Mouse (Mus musculus) limb, embryonic 13.5 days (tissue): ENCODE measurements around the gene Inhba. TPM values are rescaled to one million over a fixed set of nuclear protein-coding genes. Genes with fewer than 3 reads are reported as not detected.

Source experiments
- ATAC-seq: fragments of 200-750 bp; cut with Nextera tagmentation; 2 replicates; pipeline ENCODE4 v1.8.0; 2017; ENCODE audit warnings: low read depth, moderate number of reproducible peaks, moderate TSS enrichment; ENCODE audit not compliant: low FRiP score
- H3K27ac ChIP-seq: fragments of 300-500 bp; sonication (generic); 2 replicates; pipeline ENCODE4 v1.5.1; 2015; ENCODE audit warnings: inconsistent platforms, mild to moderate bottlenecking, moderate library complexity
- H3K27me3 ChIP-seq: fragments of 300-500 bp; sonication (generic); 2 replicates; pipeline ENCODE4 v1.6.1; 2015; ENCODE audit warnings: mild to moderate bottlenecking, inconsistent platforms
- H3K36me3 ChIP-seq: fragments of 300-500 bp; sonication (generic); 2 replicates; pipeline ENCODE4 v1.6.1; 2015; ENCODE audit warnings: inconsistent platforms, mild to moderate bottlenecking, moderate library complexity
- H3K4me1 ChIP-seq: fragments of 300-500 bp; sonication (generic); 2 replicates; pipeline ENCODE4 v1.6.1; 2015; ENCODE audit warnings: inconsistent platforms
- H3K4me2 ChIP-seq: fragments of 300-500 bp; sonication (generic); replicated peaks from 2 replicates; pipeline ENCODE4 v1.6.1; 2015; ENCODE audit warnings: inconsistent platforms, mild to moderate bottlenecking, moderate library complexity
- H3K4me3 ChIP-seq: fragments of 300-500 bp; sonication (generic); 2 replicates; pipeline ENCODE4 v1.5.1; 2015; ENCODE audit warnings: moderate library complexity, mild to moderate bottlenecking, inconsistent platforms
- H3K9ac ChIP-seq: fragments of 300-500 bp; sonication (generic); 2 replicates; pipeline ENCODE4 v1.6.1; 2015; ENCODE audit warnings: mild to moderate bottlenecking, inconsistent platforms
- H3K9me3 ChIP-seq: fragments of 300-500 bp; sonication (generic); 2 replicates; pipeline ENCODE4 v1.6.1; 2016; ENCODE audit warnings: inconsistent platforms
- WGBS: fragments of 180-500 bp; shearing (Covaris S2); methylation state at CpG from one replicate; pipeline ENCODE4 v1.1.7; 2015; 5-methylcytosine and 5-hydroxymethylcytosine counted together
- polyA plus RNA-seq: library from polyadenylated mRNA; unstranded; fragments of >200 nt; fragmentation: Nextera tagmentation; extraction: Ambion mirVana; gene quantifications from 2 replicates; pipeline ENCODE4 v1.2.1, GENCODE M21; 2015

Inhba gene
- polyA plus RNA-seq, result 13.8 and 15.8 TPM in 2 replicates

DNA sequence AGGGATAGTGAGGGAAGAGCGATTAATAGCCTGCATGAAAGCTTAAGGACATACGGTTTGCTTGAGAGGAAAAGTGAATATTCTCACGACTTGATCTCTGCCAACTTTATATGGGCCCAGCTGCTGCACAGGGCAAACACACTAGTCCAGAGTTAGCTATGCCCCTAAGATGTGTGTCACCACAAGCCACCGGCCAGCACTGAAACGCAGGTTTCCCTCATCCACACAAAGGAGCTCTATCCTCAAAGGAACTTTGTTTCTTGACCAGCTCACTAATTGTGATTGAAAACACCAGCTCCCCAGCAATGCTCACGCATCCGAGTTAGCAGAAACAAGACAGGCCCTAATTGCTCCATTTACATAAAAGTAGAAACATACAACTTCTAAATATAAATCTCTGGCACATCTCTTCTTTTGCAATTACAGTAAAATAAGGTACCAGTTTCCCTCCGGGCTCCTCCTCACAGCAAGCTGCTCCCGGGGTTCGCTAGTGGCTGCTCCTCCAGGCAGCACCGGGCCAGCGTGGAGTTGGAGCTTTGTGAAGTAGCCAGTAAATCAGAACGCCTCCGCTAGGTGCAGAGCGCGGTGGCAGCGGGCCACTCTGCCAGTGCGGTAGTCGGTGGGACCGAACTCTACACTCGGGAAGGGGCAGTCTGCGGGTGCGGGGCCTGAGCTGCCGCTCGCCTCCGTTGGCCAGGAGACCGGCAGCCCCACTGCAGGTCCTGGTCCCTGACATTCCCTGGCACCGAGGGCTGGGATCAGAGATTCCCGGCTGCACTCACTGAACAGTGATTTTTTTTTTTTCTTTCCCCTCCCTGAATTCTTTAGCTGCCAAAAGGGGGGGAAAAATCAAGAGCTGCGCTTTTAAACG is at the start of gene Inhba:
Gene Inhba, plus strand, starts transcription at position 480 of the 871 bp plus-strand sequence.
- Histone ChIP-seq H3K4me1 (peaks cover 40% of the 10 kb centered on the region), H3K36me3 (no peaks in the 10 kb centered on the region), H3K4me2 (peak within 1 kb of the TSS; percentile 85), H3K9me3 (no peaks in the 10 kb centered on the region), H3K27ac (0 out of 2 replicates have a peak within 1 kb of the TSS, but pooled peaks have one; percentile 11), H3K9ac (peak within 1 kb of the TSS; percentile 66), H3K4me3 (peak within 1 kb of the TSS; percentile 49), H3K27me3 (peaks cover 26% of the 10 kb centered on the region)
- WGBS, result 5% methylated on average over 31 of the region's 31 CpGs
- peak; percentile 59 for ATAC-seq

DNA sequence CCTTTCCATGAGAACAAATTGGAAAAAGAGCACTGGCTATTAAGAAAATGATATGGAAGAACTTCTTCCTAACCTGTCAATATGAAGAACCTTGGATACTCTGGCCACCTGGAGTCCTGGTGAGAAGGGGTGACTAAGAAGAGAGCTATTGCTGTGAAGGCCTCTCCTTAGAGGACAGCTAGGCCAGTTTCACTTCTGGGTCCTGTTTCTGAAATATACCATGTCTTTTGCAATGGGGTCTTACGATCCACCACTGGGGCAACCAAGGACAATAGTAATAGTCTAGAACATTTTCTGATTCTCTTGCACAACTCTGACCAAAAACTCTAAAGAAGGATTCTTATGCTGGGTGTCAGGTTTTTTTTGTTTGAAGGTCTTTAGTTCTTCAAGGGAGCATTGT is 35.1 kb upstream of the Inhba start:
- H3K36me3 ChIP-seq, result no peaks in the 10 kb centered on the region
- no peak overlapping the region for H3K4me2 ChIP-seq
- no peak overlapping the region for H3K27ac ChIP-seq
- no peaks in the 10 kb centered on the region for H3K4me1 ChIP-seq
- H3K4me3 ChIP-seq, result no peak overlapping the region
- WGBS, result 93% methylated on average over 1 of the region's 1 CpGs
- no peaks in the 10 kb centered on the region for H3K27me3 ChIP-seq
- no peak for ATAC-seq
- H3K9ac ChIP-seq, result no peak overlapping the region
- no peaks in the 10 kb centered on the region for H3K9me3 ChIP-seq

DNA sequence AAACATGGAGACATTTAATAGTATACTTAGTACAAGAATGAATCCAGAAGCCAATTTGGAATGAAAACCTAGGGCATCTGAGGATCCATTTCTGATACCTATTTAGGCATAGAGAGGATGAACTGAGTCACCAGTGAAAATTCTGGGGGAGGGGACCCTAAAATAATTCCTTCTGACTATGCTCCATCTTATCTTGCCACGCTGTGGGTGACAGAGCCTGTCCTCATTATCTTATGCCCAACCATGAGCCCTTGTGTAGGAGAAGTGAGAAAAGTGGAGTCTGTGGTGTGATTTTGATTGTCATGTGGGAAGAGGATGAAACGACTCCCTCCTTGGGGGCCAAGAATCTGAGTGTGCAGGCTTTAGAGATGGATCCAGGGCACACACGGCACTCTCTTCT is 32.1 kb upstream of the Inhba start:
- Histone ChIP-seq H3K27ac (no peak overlapping the region), H3K9ac (no peak overlapping the region), H3K27me3 (no peaks in the 10 kb centered on the region), H3K4me3 (no peak overlapping the region), H3K36me3 (no peaks in the 10 kb centered on the region), H3K9me3 (no peaks in the 10 kb centered on the region), H3K4me2 (no peak overlapping the region), H3K4me1 (no peaks in the 10 kb centered on the region)
- 79% methylated on average over 3 of the region's 3 CpGs for WGBS
- ATAC-seq, result no peak

DNA sequence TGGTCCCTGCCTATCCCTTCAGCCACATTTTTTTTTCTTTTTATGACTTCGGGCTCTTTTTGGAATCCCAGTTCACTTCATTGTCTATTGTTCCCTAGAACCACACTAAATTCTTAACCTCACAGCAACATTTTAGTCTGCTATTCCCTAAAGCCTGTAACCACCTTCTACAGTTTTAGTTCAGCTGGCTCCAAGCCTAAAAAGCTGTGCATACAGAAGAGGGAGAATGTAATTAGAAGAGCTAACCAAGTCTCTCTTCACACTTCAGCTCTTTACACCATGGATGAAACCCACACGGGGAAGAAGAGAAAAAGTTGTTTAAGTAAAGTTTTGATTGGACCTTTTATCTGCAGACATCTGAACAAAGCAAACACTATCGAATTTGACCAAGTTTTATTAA is 29.6 kb upstream of the Inhba start:
- no peaks in the 10 kb centered on the region for H3K4me1 ChIP-seq
- no peak overlapping the region for H3K27ac ChIP-seq
- no peaks in the 10 kb centered on the region for H3K27me3 ChIP-seq
- no peaks in the 10 kb centered on the region for H3K9me3 ChIP-seq
- 75% methylated on average over 3 of the region's 3 CpGs for WGBS
- H3K9ac ChIP-seq, result no peak overlapping the region
- H3K36me3 ChIP-seq, result no peaks in the 10 kb centered on the region
- no peak overlapping the region for H3K4me3 ChIP-seq
- H3K4me2 ChIP-seq, result no peak overlapping the region
- no peak for ATAC-seq

DNA sequence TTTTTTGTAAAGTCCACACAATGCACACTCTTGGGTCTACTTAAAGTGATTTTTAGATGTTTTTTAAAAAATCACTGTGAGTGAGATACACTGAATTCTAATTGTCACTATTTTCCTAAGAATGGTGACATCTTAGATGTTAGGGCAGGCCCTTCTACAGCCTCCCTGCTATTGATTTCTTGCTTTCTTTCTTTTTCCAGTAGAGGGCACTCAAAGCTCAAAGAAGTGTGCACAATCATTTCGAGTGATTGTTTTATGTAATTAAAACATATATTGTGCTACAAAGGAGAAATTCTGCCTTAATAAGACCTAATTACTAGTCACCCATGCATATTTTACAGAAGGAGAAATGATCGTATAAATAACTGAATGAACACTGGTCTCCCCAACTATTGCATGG is 25.9 kb upstream of the Inhba start:
- no peak overlapping the region for H3K27ac ChIP-seq
- no peak overlapping the region for H3K4me3 ChIP-seq
- no peaks in the 10 kb centered on the region for H3K27me3 ChIP-seq
- no peaks in the 10 kb centered on the region for H3K4me1 ChIP-seq
- no peak overlapping the region for H3K4me2 ChIP-seq
- WGBS, result 72% methylated on average over 2 of the region's 2 CpGs
- no peaks in the 10 kb centered on the region for H3K36me3 ChIP-seq
- H3K9ac ChIP-seq, result no peak overlapping the region
- ATAC-seq, result no peak
- no peaks in the 10 kb centered on the region for H3K9me3 ChIP-seq

DNA sequence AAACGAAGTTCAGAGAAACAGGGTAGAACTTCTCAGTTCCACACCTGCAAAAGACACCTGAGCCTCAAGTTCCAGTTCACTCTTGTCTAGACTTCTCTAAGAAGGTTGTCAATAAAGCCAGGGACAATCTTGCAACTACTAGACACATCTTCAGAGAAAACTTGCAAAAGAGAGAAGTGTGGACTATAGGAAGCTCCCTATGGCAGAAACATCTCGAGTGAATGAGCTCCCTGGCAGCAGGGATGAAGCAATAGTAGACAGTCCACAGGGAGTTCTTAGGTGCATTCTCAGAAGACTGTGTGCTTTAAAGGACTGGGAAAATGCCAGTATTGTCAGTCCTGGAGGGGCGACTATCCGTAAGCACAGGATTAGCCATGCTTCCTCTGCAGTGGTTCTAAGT is 25.5 kb upstream of the Inhba start:
- H3K27me3 ChIP-seq, result no peaks in the 10 kb centered on the region
- H3K36me3 ChIP-seq, result no peaks in the 10 kb centered on the region
- no peaks in the 10 kb centered on the region for H3K4me1 ChIP-seq
- H3K9me3 ChIP-seq, result no peaks in the 10 kb centered on the region
- WGBS, result 87% methylated on average over 4 of the region's 4 CpGs
- no peak overlapping the region for H3K27ac ChIP-seq
- ATAC-seq, result no peak
- H3K4me2 ChIP-seq, result no peak overlapping the region
- no peak overlapping the region for H3K4me3 ChIP-seq
- H3K9ac ChIP-seq, result no peak overlapping the region

DNA sequence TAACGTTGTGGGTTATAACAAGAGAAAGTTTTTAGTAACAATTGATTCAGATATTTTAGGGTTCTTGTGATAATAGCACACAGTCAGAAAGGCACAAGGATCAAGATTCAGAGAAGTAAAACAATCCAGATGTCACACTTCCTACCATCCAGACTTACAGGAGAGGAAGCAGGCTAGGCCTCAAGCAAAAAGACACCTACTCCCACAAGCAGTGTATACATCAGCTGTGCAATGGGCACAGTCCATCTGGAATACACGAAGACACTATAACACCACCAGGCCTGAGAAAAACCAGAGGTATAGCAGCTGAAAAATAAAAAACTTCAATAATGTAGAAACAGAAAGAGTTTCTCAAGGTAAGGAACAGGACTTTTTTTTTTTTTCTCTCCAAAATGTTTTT is 16.3 kb upstream of the Inhba start:
- H3K4me2 ChIP-seq, result no peak overlapping the region
- H3K4me1 ChIP-seq, result no peaks in the 10 kb centered on the region
- no peak overlapping the region for H3K9ac ChIP-seq
- no peaks in the 10 kb centered on the region for H3K27me3 ChIP-seq
- ATAC-seq, result no peak
- H3K36me3 ChIP-seq, result no peaks in the 10 kb centered on the region
- 71% methylated on average over 2 of the region's 2 CpGs for WGBS
- no peak overlapping the region for H3K27ac ChIP-seq
- H3K9me3 ChIP-seq, result no peaks in the 10 kb centered on the region
- H3K4me3 ChIP-seq, result no peak overlapping the region

DNA sequence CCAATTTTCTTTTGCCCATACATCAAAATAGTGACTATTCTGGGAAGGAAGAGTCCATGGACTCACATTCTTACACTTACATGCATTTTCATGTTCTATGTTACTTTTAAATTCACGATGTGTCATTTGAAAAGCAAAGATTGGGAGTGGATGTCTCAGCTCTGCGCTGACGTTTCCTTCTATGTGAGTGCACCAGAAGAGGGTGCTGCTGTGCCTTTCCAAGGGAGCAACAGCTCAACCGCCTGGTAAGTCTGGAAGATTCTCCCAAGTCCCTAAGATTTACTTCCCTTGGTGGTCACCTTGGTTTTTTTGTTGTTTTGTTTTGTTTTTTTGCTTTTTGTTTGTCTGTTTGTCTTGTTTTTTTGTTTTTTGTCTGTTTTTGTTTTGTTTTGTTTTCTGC is 6.1 kb upstream of the Inhba start:
- H3K27me3 ChIP-seq, result peaks cover 10% of the 10 kb centered on the region
- H3K36me3 ChIP-seq, result no peaks in the 10 kb centered on the region
- 7% methylated on average over 4 of the region's 4 CpGs for WGBS
- no peak overlapping the region for H3K27ac ChIP-seq
- no peak for ATAC-seq
- no peak overlapping the region for H3K4me3 ChIP-seq
- H3K9me3 ChIP-seq, result no peaks in the 10 kb centered on the region
- no peak overlapping the region for H3K4me2 ChIP-seq
- no peak overlapping the region for H3K9ac ChIP-seq
- H3K4me1 ChIP-seq, result peaks cover 11% of the 10 kb centered on the region

DNA sequence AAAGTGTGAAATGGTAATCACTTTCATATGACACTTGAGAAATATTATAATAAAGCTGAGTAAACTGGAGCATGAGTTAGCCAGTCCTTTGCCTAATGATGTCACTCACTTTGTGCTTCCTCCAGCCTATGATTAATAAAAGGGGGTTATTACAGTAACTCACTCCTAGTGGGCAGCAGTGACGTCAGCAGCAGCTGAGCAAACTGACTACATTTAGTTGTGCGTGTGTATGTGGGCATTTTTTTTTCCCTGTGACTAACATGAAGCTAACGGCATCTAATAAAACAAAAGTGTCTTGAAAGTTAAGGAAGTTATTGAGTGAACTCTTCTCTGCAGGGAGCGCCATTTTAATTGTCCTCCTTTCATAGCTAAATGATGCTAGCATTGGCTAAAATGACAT is 3.9 kb upstream of the Inhba start:
- peaks cover 29% of the 10 kb centered on the region for H3K4me1 ChIP-seq
- WGBS, result 39% methylated on average over 4 of the region's 4 CpGs
- no peak for ATAC-seq
- no peak overlapping the region for H3K9ac ChIP-seq
- no peak overlapping the region for H3K4me2 ChIP-seq
- H3K27me3 ChIP-seq, result peaks cover 13% of the 10 kb centered on the region
- H3K36me3 ChIP-seq, result no peaks in the 10 kb centered on the region
- no peak overlapping the region for H3K4me3 ChIP-seq
- no peak overlapping the region for H3K27ac ChIP-seq
- H3K9me3 ChIP-seq, result no peaks in the 10 kb centered on the region

DNA sequence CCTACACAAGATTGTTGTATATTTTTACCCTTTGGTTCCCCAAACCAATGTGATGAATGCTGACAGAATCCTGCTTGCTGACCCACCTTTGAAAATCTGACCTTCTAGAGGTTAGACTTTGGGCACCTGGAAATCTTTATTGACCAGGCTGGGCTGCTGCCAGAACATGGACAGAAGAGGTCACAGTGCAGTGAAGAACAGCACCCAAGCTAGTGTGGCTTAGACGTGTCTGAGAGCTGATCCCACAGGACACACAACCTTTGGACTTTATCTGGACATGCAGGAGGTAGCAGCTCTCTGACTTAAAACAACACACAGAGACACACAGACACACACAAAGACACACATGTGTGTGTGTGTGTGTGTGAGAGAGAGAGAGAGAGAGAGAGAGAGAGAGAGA is 3.3 kb upstream of the Inhba start:
- H3K9me3 ChIP-seq, result no peaks in the 10 kb centered on the region
- H3K4me3 ChIP-seq, result no peak overlapping the region
- H3K36me3 ChIP-seq, result no peaks in the 10 kb centered on the region
- no peak overlapping the region for H3K4me2 ChIP-seq
- 48% methylated on average over 1 of the region's 1 CpGs for WGBS
- no peak overlapping the region for H3K27ac ChIP-seq
- H3K4me1 ChIP-seq, result peaks cover 35% of the 10 kb centered on the region
- peaks cover 13% of the 10 kb centered on the region for H3K27me3 ChIP-seq
- H3K9ac ChIP-seq, result no peak overlapping the region
- ATAC-seq, result no peak

DNA sequence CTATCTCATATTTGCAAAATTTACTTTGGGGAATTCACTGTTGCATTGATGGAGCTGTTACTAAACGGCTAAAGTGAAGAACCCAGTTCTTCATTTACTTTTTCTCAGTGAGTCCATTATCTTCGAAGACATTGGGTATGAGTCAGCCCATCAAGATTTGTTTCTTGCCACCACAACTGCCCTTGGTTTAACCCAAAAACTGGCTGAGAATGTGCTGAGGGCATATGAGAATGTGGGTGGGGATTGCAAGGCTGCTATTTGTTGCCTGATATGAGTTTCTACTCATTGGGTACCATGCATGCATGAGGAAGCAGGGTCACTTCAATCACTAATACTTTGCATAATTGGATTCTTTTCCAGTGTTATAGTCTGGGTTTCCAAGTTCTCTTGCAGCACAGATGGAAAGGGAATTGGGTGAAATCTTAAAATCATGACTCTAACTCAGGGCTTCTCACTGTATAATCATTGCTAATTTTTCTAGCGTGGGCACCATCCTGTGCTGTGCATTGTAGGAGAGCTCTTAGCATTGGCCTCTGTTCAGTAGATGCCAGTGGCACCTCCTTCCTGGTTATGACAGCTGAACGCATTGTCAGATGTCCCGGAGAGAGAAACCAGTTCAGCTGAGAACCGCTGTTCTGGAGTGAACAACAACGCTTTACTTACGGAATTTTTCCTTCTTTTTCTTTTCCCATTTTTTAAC is 1.7 kb upstream of the Inhba start:
- no peaks in the 10 kb centered on the region for H3K36me3 ChIP-seq
- H3K27me3 ChIP-seq, result peaks cover 15% of the 10 kb centered on the region
- peaks cover 40% of the 10 kb centered on the region for H3K4me1 ChIP-seq
- H3K9ac ChIP-seq, result no peak overlapping the region
- WGBS, result 91% methylated on average over 8 of the region's 8 CpGs
- no peaks in the 10 kb centered on the region for H3K9me3 ChIP-seq
- ATAC-seq, result no peak
- no peak overlapping the region for H3K4me3 ChIP-seq
- no peak overlapping the region for H3K4me2 ChIP-seq
- H3K27ac ChIP-seq, result no peak overlapping the region

DNA sequence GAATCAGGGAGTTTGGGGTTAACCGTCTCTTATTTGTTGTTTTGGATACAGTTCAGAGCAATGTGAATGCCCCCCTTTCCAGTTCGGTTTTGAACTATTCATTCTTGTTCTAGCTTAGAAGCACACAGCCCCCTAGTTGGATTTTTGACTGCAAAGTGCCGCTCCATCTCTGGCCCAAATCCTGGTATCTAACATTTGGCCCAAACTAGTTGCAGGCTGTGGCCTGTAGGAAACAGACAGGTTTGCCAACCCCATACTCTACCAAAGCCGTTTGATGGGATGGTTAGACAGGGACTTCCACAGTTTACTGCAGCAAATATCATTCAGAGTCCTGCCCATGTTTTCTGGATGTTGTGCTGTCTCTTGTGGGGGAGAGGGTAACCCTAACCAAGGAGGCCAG is 1.1 kb upstream of the Inhba start:
- H3K9ac ChIP-seq, result no peak overlapping the region
- peaks cover 40% of the 10 kb centered on the region for H3K4me1 ChIP-seq
- H3K9me3 ChIP-seq, result no peaks in the 10 kb centered on the region
- peaks cover 20% of the 10 kb centered on the region for H3K27me3 ChIP-seq
- no peak overlapping the region for H3K4me3 ChIP-seq
- 81% methylated on average over 4 of the region's 4 CpGs for WGBS
- no peak overlapping the region for H3K27ac ChIP-seq
- no peak for ATAC-seq
- no peaks in the 10 kb centered on the region for H3K36me3 ChIP-seq
- H3K4me2 ChIP-seq, result no peak overlapping the region
